Mouse (Mus musculus) forebrain, embryonic 16.5 days (tissue): ENCODE results near the gene 4931440F15Rik. TPM values are rescaled to one million over a fixed set of nuclear protein-coding genes. Genes with fewer than 3 reads are reported as not detected.
"Not testable (repeated sequence)": the region's sequence is repeated elsewhere in the genome, so short reads cannot be mapped to it uniquely, and the experiment has no call there.

Experiments
- ATAC-seq: fragments of 200-750 bp; cut with Nextera tagmentation; 2 replicates; pipeline ENCODE4 v1.8.0; 2017; ENCODE audit warnings: mild to moderate bottlenecking, moderate library complexity
- H3K27ac ChIP-seq: fragments of 300-500 bp; sonication (generic); 2 replicates; pipeline ENCODE4 v1.5.1; 2014; ENCODE audit warnings: low read length, control low read depth
- H3K27me3 ChIP-seq: fragments of 300-500 bp; sonication (generic); replicated peaks from 2 replicates; pipeline ENCODE4 v1.6.1; 2014; ENCODE audit warnings: low read length; ENCODE audit not compliant: control insufficient read depth, insufficient read depth
- H3K36me3 ChIP-seq: fragments of 300-500 bp; sonication (generic); 2 replicates; pipeline ENCODE4 v1.6.1; 2014; ENCODE audit not compliant: control insufficient read depth, insufficient read depth
- H3K4me1 ChIP-seq: fragments of 300-500 bp; sonication (generic); replicated peaks from 2 replicates; pipeline ENCODE4 v1.6.1; 2014; ENCODE audit warnings: low read length; ENCODE audit not compliant: control insufficient read depth, insufficient read depth
- H3K4me2 ChIP-seq: fragments of 300-500 bp; sonication (generic); 2 replicates; pipeline ENCODE4 v1.6.1; 2014; ENCODE audit warnings: mild to moderate bottlenecking, low read length, control low read depth
- H3K4me3 ChIP-seq: fragments of 300-500 bp; sonication (generic); replicated peaks from 2 replicates; pipeline ENCODE4 v1.5.1; 2014; ENCODE audit warnings: mild to moderate bottlenecking, low read length, control low read depth
- H3K9ac ChIP-seq: fragments of 300-500 bp; sonication (generic); replicated peaks from 2 replicates; pipeline ENCODE4 v1.6.1; 2014; ENCODE audit warnings: low read depth, low read length, control low read depth
- H3K9me3 ChIP-seq: fragments of 300-500 bp; sonication (generic); 2 replicates; pipeline ENCODE4 v1.6.1; 2016; ENCODE audit warnings: low read length; ENCODE audit not compliant: control insufficient read depth
- WGBS: fragments of 180-500 bp; shearing (Covaris S2); extraction: QIAGEN DNeasy Blood & Tissue Kit; methylation state at CpG from one replicate; pipeline ENCODE4 v1.1.7; 2014; 5-methylcytosine and 5-hydroxymethylcytosine counted together
- polyA plus RNA-seq: library from polyadenylated mRNA; unstranded; fragments of >200 nt; fragmentation: Nextera tagmentation; extraction: Ambion mirVana; gene quantifications from 2 replicates; pipeline ENCODE4 v1.2.1, GENCODE M21; 2015

4931440F15Rik gene
- polyA plus RNA-seq: 0.34 and 0.54 TPM in 2 replicates

DNA sequence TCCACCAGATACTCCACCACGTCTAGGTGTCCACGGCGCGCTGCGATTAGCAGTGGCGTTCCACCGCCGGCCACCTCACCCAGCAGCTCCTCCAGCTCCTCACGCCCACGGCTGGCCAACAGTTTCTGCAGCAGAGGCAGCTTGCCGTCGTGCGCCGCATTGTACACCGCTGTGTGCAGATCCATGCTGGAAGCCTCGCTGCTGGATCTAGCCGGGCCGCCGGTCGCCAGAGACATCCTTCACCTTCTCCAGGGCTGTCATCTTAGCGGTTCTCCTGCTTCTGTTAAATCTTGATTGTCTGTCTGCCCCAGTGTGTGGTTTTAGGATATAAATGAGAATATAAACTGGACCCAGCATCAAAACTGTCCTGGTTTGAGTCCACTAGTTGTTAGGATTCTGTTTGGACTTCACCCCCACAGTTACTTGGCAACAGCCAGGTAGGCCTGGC lies at the start of gene 4931440F15Rik:
4931440F15Rik (minus strand) TSS at position 398 of the 448 bp plus-strand sequence.
- not testable (repeated sequence) for H3K4me1 ChIP-seq, H3K9me3 ChIP-seq, H3K36me3 ChIP-seq, H3K9ac ChIP-seq, H3K27ac ChIP-seq, H3K27me3 ChIP-seq
- 44% methylated on average over 21 of the region's 21 CpGs for WGBS
- H3K4me2 ChIP-seq: peak within 1 kb of the TSS; percentile 31
- ATAC-seq: peak; percentile 29; the same call in 1 of the 2 replicates
- peak within 1 kb of the TSS; percentile 20 for H3K4me3 ChIP-seq

DNA sequence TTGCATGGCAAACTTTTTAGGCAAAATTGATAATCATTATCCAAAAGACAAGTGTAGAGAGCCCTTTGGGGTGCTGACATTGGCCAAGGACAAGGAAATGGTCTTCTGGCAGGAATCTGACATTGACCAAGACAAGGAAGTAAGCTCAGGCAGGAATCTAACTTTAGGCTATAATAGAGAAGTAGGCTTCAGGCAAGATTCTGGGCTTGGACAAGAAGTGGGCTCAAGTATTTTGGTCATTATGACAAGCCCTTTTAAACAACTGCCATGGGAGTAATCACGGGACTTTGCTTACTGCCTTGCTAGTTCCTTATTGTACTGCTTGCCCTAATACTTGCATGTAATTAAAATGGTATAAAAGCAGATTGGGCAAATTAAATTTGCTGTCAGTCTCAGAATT lies 49.3 kb upstream of the 4931440F15Rik start:
- H3K4me3 ChIP-seq, H3K27me3 ChIP-seq, ATAC-seq, H3K27ac ChIP-seq, H3K9me3 ChIP-seq, H3K9ac ChIP-seq, H3K36me3 ChIP-seq, H3K4me1 ChIP-seq, H3K4me2 ChIP-seq: not testable (repeated sequence)
- WGBS: 65% methylated on average over 1 of the region's 1 CpGs

DNA sequence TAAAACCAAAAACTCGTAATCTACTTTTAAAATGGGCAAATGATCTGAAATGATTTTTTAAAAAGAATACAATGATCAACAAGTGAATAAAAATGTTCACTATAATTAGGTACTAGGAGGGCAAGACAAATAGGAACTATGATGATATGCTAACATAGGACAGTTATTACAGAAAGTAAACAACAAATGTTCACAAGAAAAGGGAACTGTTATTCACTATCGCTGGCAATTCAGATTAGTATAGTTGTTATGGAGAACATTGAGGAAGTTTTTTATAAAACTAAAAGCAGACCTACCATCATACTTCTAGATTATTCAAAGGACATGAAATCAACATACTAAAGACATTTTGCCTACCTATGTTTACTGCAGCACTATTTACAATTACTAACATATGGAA lies 44.7 kb upstream of the 4931440F15Rik start:
- Histone ChIP-seq H3K4me2 (no peak overlapping the region), H3K4me1 (no peaks in the 10 kb centered on the region), H3K27ac (no peak overlapping the region), H3K36me3 (no peaks in the 10 kb centered on the region), H3K27me3 (no peaks in the 10 kb centered on the region), H3K4me3 (no peak overlapping the region), H3K9ac (no peak overlapping the region), H3K9me3 (no peaks in the 10 kb centered on the region)
- no peak for ATAC-seq
- 88% methylated on average over 2 of the region's 2 CpGs for WGBS

DNA sequence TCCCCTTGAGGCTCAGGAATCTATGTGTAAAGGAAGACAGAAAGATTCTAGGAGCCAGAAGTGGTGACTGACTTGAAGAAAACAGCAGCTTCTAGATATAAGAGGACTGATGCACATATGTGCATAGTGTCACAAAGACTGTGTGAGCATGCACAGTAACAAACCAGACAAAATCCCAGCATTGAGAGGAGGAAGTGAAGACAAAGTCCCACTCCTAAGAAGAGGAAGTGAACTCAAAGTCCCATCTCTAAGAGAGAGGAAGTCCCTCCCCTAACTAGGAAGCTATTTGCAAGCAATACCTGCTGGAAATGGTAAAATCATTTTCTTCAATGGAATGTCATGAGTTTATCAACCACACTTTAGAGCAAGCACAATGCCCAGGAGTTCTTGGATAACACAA lies 38.8 kb upstream of the 4931440F15Rik start:
- ATAC-seq: no peak
- no peak overlapping the region for H3K4me3 ChIP-seq
- H3K27ac ChIP-seq: no peak overlapping the region
- no peaks in the 10 kb centered on the region for H3K27me3 ChIP-seq
- no peak overlapping the region for H3K9ac ChIP-seq
- H3K4me1 ChIP-seq: peaks cover 7% of the 10 kb centered on the region
- no peaks in the 10 kb centered on the region for H3K36me3 ChIP-seq
- no peaks in the 10 kb centered on the region for H3K9me3 ChIP-seq
- H3K4me2 ChIP-seq: no peak overlapping the region

DNA sequence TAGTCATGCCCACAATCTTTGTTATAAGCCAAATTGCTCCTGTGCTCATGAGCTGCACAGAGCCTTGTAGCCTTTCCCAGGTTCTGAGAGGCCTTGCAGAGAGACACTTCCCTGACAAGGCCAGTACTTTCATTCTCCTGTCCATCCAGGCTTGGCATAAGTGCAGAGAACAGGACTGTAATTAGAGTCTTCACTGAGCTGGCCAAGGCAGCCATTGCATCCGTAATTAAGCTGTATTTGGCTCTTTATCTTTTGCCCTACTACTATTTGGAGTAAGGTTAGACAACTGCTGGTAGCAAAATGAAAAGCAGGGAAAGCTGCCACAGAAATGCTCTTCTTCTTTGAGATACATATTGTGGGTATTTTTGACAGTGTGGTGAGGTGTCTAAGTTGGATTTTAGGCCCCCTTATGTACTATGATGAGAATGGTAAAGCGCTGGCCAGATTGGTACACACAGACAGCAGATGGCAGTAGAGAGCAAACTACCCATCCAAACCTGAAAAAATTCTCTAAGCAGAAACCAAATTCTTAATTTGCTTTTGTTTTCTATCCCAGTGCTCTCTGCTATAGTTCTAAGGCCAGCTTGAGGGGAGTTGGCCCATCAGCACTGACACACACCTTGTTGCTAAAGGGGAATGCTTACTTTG lies 36.4 kb upstream of the 4931440F15Rik start:
- H3K27me3 ChIP-seq: no peaks in the 10 kb centered on the region
- peak; percentile 78 for ATAC-seq
- H3K9ac ChIP-seq: no peak overlapping the region
- no peak overlapping the region for H3K4me2 ChIP-seq
- no peak overlapping the region for H3K4me3 ChIP-seq
- no peaks in the 10 kb centered on the region for H3K9me3 ChIP-seq
- H3K4me1 ChIP-seq: peaks cover 7% of the 10 kb centered on the region
- 17% methylated on average over 2 of the region's 2 CpGs for WGBS
- H3K36me3 ChIP-seq: no peaks in the 10 kb centered on the region
- no peak overlapping the region for H3K27ac ChIP-seq

DNA sequence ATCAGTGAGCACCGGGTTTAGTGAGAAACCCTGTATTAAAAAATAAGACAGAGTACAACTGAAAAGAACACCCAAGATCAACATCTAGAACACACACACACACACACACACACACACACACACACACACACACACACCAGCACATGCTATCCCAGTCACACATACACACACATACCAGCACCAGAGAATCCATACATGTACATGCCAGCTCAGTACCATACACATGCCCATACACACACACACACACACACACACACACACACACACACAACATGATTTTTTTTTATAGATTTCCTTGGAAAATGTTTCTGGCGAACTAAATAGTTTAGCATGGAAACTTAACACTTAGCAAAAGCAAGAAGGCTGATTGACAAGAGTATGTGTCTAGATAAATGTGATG lies 35.6 kb upstream of the 4931440F15Rik start:
- peaks cover 7% of the 10 kb centered on the region for H3K4me1 ChIP-seq
- H3K9ac ChIP-seq: no peak overlapping the region
- H3K4me3 ChIP-seq: no peak overlapping the region
- 67% methylated on average over 2 of the region's 2 CpGs for WGBS
- no peaks in the 10 kb centered on the region for H3K27me3 ChIP-seq
- no peaks in the 10 kb centered on the region for H3K9me3 ChIP-seq
- no peak overlapping the region for H3K4me2 ChIP-seq
- no peak overlapping the region for H3K27ac ChIP-seq
- no peaks in the 10 kb centered on the region for H3K36me3 ChIP-seq
- ATAC-seq: no peak

DNA sequence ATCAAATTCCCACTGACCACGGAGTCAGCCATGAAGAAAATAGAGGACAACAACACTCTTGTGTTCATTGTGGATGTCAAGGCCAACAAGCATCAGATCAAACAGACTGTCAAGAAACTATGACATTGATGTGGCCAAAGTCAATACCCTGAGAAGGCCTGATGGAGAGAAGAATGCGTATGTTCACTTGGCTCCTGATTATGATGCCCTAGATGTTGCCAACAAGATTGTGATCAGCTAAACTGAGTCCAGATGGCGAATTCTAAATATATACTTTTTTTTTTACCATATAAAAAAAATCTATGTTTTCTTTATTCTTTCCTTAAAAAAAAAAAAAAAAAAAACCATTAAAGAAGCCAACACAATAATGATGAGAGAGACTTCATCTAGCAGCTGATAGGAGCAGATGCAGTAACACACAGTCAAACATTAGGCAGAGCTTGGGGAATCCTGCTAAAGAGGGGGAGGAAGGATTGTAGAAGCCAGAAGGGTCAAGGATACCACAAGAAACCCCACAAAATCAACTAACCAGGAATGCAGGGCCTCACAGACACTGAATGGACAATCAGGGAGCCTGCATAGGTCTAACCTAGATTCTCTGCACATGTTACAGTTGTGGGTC lies 15.2 kb upstream of the 4931440F15Rik start:
- Histone ChIP-seq H3K9me3 (no peaks in the 10 kb centered on the region), H3K27me3 (no peaks in the 10 kb centered on the region), H3K4me3 (no peak overlapping the region), H3K4me1 (no peaks in the 10 kb centered on the region), H3K36me3 (no peaks in the 10 kb centered on the region), H3K9ac (no peak overlapping the region), H3K4me2 (no peak overlapping the region), H3K27ac (no peak overlapping the region)
- peak; percentile 57; the same call in 1 of the 2 replicates for ATAC-seq
- WGBS: 84% methylated on average over 3 of the region's 3 CpGs

DNA sequence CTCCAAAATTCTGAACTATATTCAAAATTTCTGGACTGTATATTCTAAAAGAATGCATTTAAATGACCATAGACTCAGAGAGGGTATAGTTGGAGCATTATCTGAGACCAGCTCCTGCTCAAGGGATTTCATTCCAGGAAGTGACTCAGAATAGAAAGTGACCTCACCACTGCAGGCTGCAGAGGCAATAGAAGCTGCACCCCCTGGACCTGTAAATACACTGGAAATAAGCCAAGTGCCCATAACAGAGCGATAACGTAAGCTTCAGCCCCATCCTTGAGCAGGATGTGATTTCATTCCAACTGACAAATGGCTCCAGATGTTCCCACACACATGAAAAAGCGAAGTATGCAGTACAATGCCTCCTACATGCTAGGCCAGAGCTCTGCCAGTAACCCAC lies 14.3 kb upstream of the 4931440F15Rik start:
- Histone ChIP-seq H3K4me2 (no peak overlapping the region), H3K9me3 (no peaks in the 10 kb centered on the region), H3K4me1 (no peaks in the 10 kb centered on the region), H3K27ac (no peak overlapping the region), H3K9ac (no peak overlapping the region), H3K4me3 (no peak overlapping the region), H3K36me3 (no peaks in the 10 kb centered on the region), H3K27me3 (no peaks in the 10 kb centered on the region)
- 60% methylated on average over 3 of the region's 3 CpGs for WGBS
- ATAC-seq: no peak

DNA sequence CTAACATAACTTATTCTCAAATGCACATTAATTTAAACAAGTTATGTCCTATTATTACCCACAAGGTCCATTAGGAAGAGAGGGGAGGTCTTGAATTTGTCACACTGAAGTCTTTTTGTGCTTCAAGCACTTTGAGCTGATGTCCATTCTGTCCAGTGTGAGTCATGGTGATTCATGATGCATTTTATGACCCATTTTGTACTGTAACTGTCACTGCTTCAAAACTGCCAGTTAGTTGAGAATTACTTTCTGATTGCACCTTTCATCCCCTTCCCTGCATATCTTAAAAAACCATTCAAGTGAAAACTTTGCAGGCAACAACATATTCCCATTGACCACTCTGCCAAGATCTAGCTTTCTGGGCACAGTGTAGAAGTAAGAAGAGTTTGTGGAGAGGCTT lies 11.6 kb upstream of the 4931440F15Rik start:
- Histone ChIP-seq H3K9me3 (no peaks in the 10 kb centered on the region), H3K4me2 (no peak overlapping the region), H3K4me1 (no peaks in the 10 kb centered on the region), H3K36me3 (no peaks in the 10 kb centered on the region), H3K4me3 (no peak overlapping the region), H3K27me3 (no peaks in the 10 kb centered on the region), H3K27ac (no peak overlapping the region), H3K9ac (no peak overlapping the region)
- no peak for ATAC-seq
